In the genomic region with DNA sequence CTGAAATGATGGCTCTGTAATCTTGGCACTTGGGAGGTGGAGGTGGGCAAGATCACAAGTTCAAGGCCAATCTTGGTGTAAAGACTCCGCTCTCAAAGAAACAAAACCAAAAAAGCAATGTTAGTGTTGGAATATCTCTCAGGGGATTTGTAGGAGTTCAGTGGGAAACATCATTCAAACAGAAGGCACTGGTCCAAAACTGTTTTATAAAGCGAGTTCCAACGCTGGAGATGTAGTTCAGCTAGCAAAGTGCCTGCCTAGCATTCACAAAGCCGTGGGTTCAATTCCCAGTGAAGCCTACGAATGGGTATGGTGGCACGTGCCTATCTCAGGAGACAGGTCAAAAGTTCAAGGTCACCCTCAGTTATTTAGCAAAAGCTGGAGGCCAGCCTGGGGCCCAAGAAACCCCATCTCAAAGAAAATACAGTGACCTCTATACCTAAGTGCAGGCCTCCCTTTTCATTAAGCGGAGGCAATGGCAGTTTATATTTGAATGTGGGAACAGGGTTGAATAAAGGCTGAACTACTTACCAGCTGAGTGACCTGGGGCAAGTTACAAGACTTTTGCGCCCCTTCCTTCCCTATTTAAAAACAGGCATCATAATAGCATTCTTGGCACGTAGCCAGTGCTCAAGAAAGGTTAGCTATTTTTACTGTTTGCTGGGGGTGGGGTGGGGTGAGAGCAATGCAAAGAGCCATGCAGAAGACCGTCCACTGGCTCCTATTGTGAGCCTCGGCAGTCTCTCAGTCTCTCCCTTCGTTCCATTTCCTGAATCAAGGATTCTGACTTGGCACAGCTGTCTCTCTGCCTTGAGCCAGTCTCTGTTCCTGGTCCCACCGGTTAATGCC, we compare ENCODE assay signal across 18 mouse cellular contexts. TPM values are rescaled to one million over a fixed set of nuclear protein-coding genes. Genes with fewer than 3 reads are reported as not detected.
DNase-seq lines count a peak whose midpoint lies in the region; ATAC-seq and TF ChIP-seq lines count a peak whose summit lies in the region.
"Had no signal": no experiment of that assay in that cellular context is flagged by ENCODE, and none has a peak within 500 bp of the region (broad histone marks: within the 10 kb centered on the region; RNA-seq: fewer than 3 reads in every experiment).

No protein-coding gene starts in this region.

- no peaks in the 10 kb centered on the region for H3K36me3 ChIP-seq in limb, embryonic 12.5 days
- no peaks in the 10 kb centered on the region for H3K36me3 ChIP-seq in limb, embryonic 10.5 days
- peaks cover 4% of the 10 kb centered on the region; the same call in 1 of the 2 replicates for H3K36me3 ChIP-seq in ES-E14 (ENCODE audit: control insufficient read depth, insufficient read depth, low read length, poor library complexity, severe bottlenecking)
- H3K36me3 ChIP-seq in heart, embryonic 13.5 days, result no peaks in the 10 kb centered on the region
- no peaks in the 10 kb centered on the region for H3K36me3 ChIP-seq in limb, embryonic 14.5 days (ENCODE audit: control insufficient read depth, insufficient read depth, low read length)
- H3K36me3 ChIP-seq: midbrain, embryonic 10.5 days had no signal

- ATAC-seq in limb, embryonic 12.5 days (ENCODE audit: insufficient number of reproducible peaks, insufficient read depth, low FRiP score, low TSS enrichment, low read depth), result 0 out of 2 replicates have a peak, but pooled peaks have one; percentile 37
- no peak for ATAC-seq in heart, embryonic 13.5 days (ENCODE audit: extremely low read depth, insufficient number of reproducible peaks, low FRiP score, low TSS enrichment)
- no peak for ATAC-seq in limb, embryonic 14.5 days (ENCODE audit: low FRiP score, low read depth)
- ATAC-seq in erythroblast, adult 5-6 weeks (replicated peaks; ENCODE audit: low FRiP score, poor library complexity, severe bottlenecking), result no peak
- ATAC-seq: forebrain, postnatal 0 days; intestine, postnatal 0 days had no signal

- H3K4me2 ChIP-seq in limb, embryonic 12.5 days, result no peak overlapping the region
- peak overlapping the region; percentile 52 for H3K4me2 ChIP-seq in heart, embryonic 13.5 days
- H3K4me2 ChIP-seq in limb, embryonic 14.5 days (replicated peaks; ENCODE audit: low read depth, low read length, severe bottlenecking), result 0 out of 2 replicates have a peak overlapping the region, but pooled peaks have one; percentile 9
- H3K4me2 ChIP-seq: hindbrain, embryonic 15.5 days; liver, embryonic 11.5 days; neural tube, embryonic 13.5 days had no signal

- no peak overlapping the region for H3K4me3 ChIP-seq in limb, embryonic 12.5 days (replicated peaks)
- H3K4me3 ChIP-seq in limb, embryonic 10.5 days, result no peak overlapping the region
- H3K4me3 ChIP-seq in ES-E14 (ENCODE audit: insufficient read depth in 1 of 2, low read depth in 1 of 2, low read length in 2 of 2, poor library complexity in 1 of 2, severe bottlenecking in 1 of 2), result peak overlapping the region in 1 of 2 experiments; percentile 65; a peak in 2 of 4 replicates
- no peak overlapping the region for H3K4me3 ChIP-seq in heart, embryonic 13.5 days
- H3K4me3 ChIP-seq in limb, embryonic 14.5 days (replicated peaks; ENCODE audit: low read length), result no peak overlapping the region
- H3K4me3 ChIP-seq: hindbrain, embryonic 15.5 days; midbrain, embryonic 10.5 days; neural tube, embryonic 13.5 days had no signal

- in situ Hi-C loops in ES-E14 (cut with MboI; ENCODE audit: low sequenced_read_pairs in 2 of 2, unreplicated experiment in 2 of 2), result no loop called here

- H3K9me3 ChIP-seq in limb, embryonic 12.5 days, result no peaks in the 10 kb centered on the region
- H3K9me3 ChIP-seq in limb, embryonic 10.5 days (replicated peaks), result no peaks in the 10 kb centered on the region
- no peaks in the 10 kb centered on the region for H3K9me3 ChIP-seq in ES-E14 (ENCODE audit: control insufficient read depth, insufficient read depth, low read depth, low read length)
- no peaks in the 10 kb centered on the region for H3K9me3 ChIP-seq in heart, embryonic 13.5 days
- H3K9me3 ChIP-seq in limb, embryonic 14.5 days (ENCODE audit: control insufficient read depth, low read length), result no peaks in the 10 kb centered on the region
- H3K9me3 ChIP-seq: hindbrain, embryonic 15.5 days; midbrain, embryonic 10.5 days; neural tube, embryonic 13.5 days had no signal

- no peak overlapping the region for H3K27ac ChIP-seq in limb, embryonic 12.5 days
- H3K27ac ChIP-seq in limb, embryonic 10.5 days, result no peak overlapping the region
- H3K27ac ChIP-seq in ES-E14 (ENCODE audit: insufficient read depth, low read depth, low read length, poor library complexity, severe bottlenecking), result peak overlapping the region; percentile 65
- peak overlapping the region; percentile 39 for H3K27ac ChIP-seq in heart, embryonic 13.5 days (replicated peaks)
- H3K27ac ChIP-seq in limb, embryonic 14.5 days (replicated peaks; ENCODE audit: low read depth, low read length), result no peak overlapping the region
- H3K27ac ChIP-seq: hindbrain, embryonic 15.5 days; kidney, postnatal 0 days; midbrain, embryonic 10.5 days; neural tube, embryonic 13.5 days had no signal

- no peak for DNase-seq in limb, embryonic 10.5 days (ENCODE audit: low spot score)
- peak; percentile 84 for DNase-seq in ES-E14 (ENCODE audit: low read depth, low spot score)
- peak; percentile 11 for DNase-seq in limb, embryonic 14.5 days (ENCODE audit: low spot score)
- no peak for DNase-seq in B cell, adult 2 months
- no peak for DNase-seq in testis, postnatal 10 days (ENCODE audit: low spot score)
- DNase-seq: adrenal gland, postnatal 10 days; forebrain, postnatal 0 days; lung, adult 2 months; lung, postnatal 4 days had no signal

- no peak overlapping the region for H3K9ac ChIP-seq in limb, embryonic 12.5 days (replicated peaks)
- H3K9ac ChIP-seq in ES-E14 (ENCODE audit: insufficient read depth, low read depth, low read length, poor library complexity, severe bottlenecking), result peak overlapping the region; percentile 42; the same call in 1 of the 2 replicates
- H3K9ac ChIP-seq in heart, embryonic 13.5 days, result 0 out of 2 replicates have a peak overlapping the region, but pooled peaks have one; percentile 34
- no peak overlapping the region for H3K9ac ChIP-seq in limb, embryonic 14.5 days (ENCODE audit: low read depth, low read length, severe bottlenecking)
- H3K9ac ChIP-seq: forebrain, postnatal 0 days; hindbrain, embryonic 15.5 days; neural tube, embryonic 13.5 days had no signal

- H3K27me3 ChIP-seq in limb, embryonic 12.5 days, result peaks cover 28% of the 10 kb centered on the region
- H3K27me3 ChIP-seq in limb, embryonic 10.5 days (ENCODE audit: low read depth, poor library complexity, severe bottlenecking), result 0 out of 2 replicates have a peak, but pooled peaks cover 7% of the 10 kb centered on the region
- H3K27me3 ChIP-seq in heart, embryonic 13.5 days (replicated peaks), result peaks cover 32% of the 10 kb centered on the region
- H3K27me3 ChIP-seq in limb, embryonic 14.5 days (ENCODE audit: control insufficient read depth, insufficient read depth, low read length), result no peaks in the 10 kb centered on the region
- H3K27me3 ChIP-seq: hindbrain, embryonic 15.5 days; neural tube, embryonic 13.5 days had no signal

- no peak for TF ChIP-seq POLR2A in limb, embryonic 14.5 days (IDR thresholded peaks at IDR 0.05; ENCODE audit: borderline replicate concordance, extremely low read depth, insufficient read depth, insufficient read length)

- WGBS in limb, embryonic 12.5 days, result 70% methylated on average over 13 of the region's 13 CpGs
- whole genome bisulfite sequencing in limb, embryonic 10.5 days, result 84% methylated on average over 13 of the region's 13 CpGs
- 57% methylated on average over 13 of the region's 13 CpGs for WGBS in heart, embryonic 13.5 days
- 54% methylated on average over 13 of the region's 13 CpGs for WGBS in limb, embryonic 14.5 days

- peaks cover 11% of the 10 kb centered on the region; the same call in 1 of the 2 replicates for H3K4me1 ChIP-seq in limb, embryonic 12.5 days (replicated peaks)
- peaks cover 4% of the 10 kb centered on the region; the same call in 1 of the 2 replicates for H3K4me1 ChIP-seq in limb, embryonic 10.5 days
- H3K4me1 ChIP-seq in ES-E14 (ENCODE audit: control insufficient read depth in 2 of 2, insufficient read depth in 2 of 2, low read length in 2 of 2, poor library complexity in 1 of 2), result peaks cover 14 to 28% of the 10 kb centered on the region in 2 experiments
- H3K4me1 ChIP-seq in heart, embryonic 13.5 days, result peaks cover 15% of the 10 kb centered on the region
- peaks cover 9% of the 10 kb centered on the region; the same call in 1 of the 2 replicates for H3K4me1 ChIP-seq in limb, embryonic 14.5 days (ENCODE audit: control insufficient read depth, insufficient read depth, low read length)
- H3K4me1 ChIP-seq: hindbrain, embryonic 15.5 days had no signal

TF ChIP-seq in ES-E14, 5 proteins besides CTCF, POLR2A, EP300 and RAD21:
- peak; percentile 17; the same call in 1 of the 2 replicates for TF ChIP-seq CHD2 (IDR thresholded peaks at IDR 0.05; ENCODE audit: low read depth, low read length)
- TF ChIP-seq MAFK (IDR thresholded peaks at IDR 0.05; ENCODE audit: insufficient read depth, low read depth, low read length), result no peak

RNA-seq across cellular contexts. Expression of gene Dlgap3, which starts 32.0 kb away (rescaled TPM):
- 0.31 and 0.42 TPM in 2 replicates for polyA plus RNA-seq in limb, embryonic 12.5 days (2016; fragmentation: Nextera tagmentation; extraction: Ambion mirVana)
- 0.16 and 0.21 TPM in 2 replicates for polyA plus RNA-seq in limb, embryonic 10.5 days (2016; fragmentation: Nextera tagmentation; extraction: Ambion mirVana)
- total RNA-seq in ES-E14 (2012; rRNA removed), result 8.8 and 14.1 TPM in 2 replicates
- polyA plus RNA-seq in heart, embryonic 13.5 days (2015; fragmentation: Nextera tagmentation; extraction: Ambion mirVana), result 0.45 and 0.57 TPM in 2 replicates
- polyA plus RNA-seq in limb, embryonic 14.5 days (2012; rRNA removed), result 1.4 and 1.7 TPM in 2 replicates
- polyA plus RNA-seq in limb, embryonic 14.5 days (2014; fragmentation: Nextera tagmentation; extraction: Ambion mirVana), result 1.1 and 1.4 TPM in 2 replicates
- total RNA-seq in erythroblast, adult 5-6 weeks (2015; ENCODE audit: low replicate concordance), result not detected in 2 replicates
- total RNA-seq in erythroblast, adult 5-6 weeks (2017; ENCODE audit: low replicate concordance), result not detected in 2 replicates

RNA-seq across cellular contexts. Expression of gene Smim12, which starts 42.6 kb away (rescaled TPM):
- polyA plus RNA-seq in limb, embryonic 12.5 days (2016; fragmentation: Nextera tagmentation; extraction: Ambion mirVana), result 49.0 and 52.5 TPM in 2 replicates
- polyA plus RNA-seq in limb, embryonic 10.5 days (2016; fragmentation: Nextera tagmentation; extraction: Ambion mirVana), result 82.6 and 84.9 TPM in 2 replicates
- total RNA-seq in ES-E14 (2012; rRNA removed), result 50.2 and 72.6 TPM in 2 replicates
- 57.3 and 61.5 TPM in 2 replicates for polyA plus RNA-seq in heart, embryonic 13.5 days (2015; fragmentation: Nextera tagmentation; extraction: Ambion mirVana)
- polyA plus RNA-seq in limb, embryonic 14.5 days (2012; rRNA removed), result 29.7 and 31.7 TPM in 2 replicates
- polyA plus RNA-seq in limb, embryonic 14.5 days (2014; fragmentation: Nextera tagmentation; extraction: Ambion mirVana), result 50.7 and 53.3 TPM in 2 replicates
- total RNA-seq in erythroblast, adult 5-6 weeks (2015; ENCODE audit: low replicate concordance), result 4.8 and 11.1 TPM in 2 replicates
- total RNA-seq in erythroblast, adult 5-6 weeks (2017; ENCODE audit: low replicate concordance), result 4.7 and 4.9 TPM in 2 replicates

Comparison
In these comparisons a context has a peak if more than half of its experiments do, and no peak if none do; other contexts are left out.
1. DNase-seq: peak in ES-E14 (single experiment) and limb, embryonic 14.5 days (single experiment); none in limb, embryonic 10.5 days (single experiment), B cell, adult 2 months (0 of 2) and testis, postnatal 10 days (single experiment).
2. H3K27ac ChIP-seq: peak in ES-E14 (single experiment) and heart, embryonic 13.5 days (single experiment); none in limb, embryonic 12.5 days (single experiment), limb, embryonic 10.5 days (single experiment) and limb, embryonic 14.5 days (single experiment).
3. H3K9ac ChIP-seq: peak in ES-E14 (single experiment) and heart, embryonic 13.5 days (single experiment); none in limb, embryonic 12.5 days (single experiment) and limb, embryonic 14.5 days (single experiment).